Mouse (Mus musculus) 3T3-L1 (cell line): ENCODE results near the gene Rasgrp3.
"Not testable (repeated sequence)": the region's sequence is repeated elsewhere in the genome, so short reads cannot be mapped to it uniquely, and the experiment has no call there.

Source experiments
- DNase-seq: peaks from one replicate; pipeline ENCODE4 v3.0.0-alpha.2; 2015; ENCODE audit warnings: low read depth, low spot score

Rasgrp3 gene

DNA sequence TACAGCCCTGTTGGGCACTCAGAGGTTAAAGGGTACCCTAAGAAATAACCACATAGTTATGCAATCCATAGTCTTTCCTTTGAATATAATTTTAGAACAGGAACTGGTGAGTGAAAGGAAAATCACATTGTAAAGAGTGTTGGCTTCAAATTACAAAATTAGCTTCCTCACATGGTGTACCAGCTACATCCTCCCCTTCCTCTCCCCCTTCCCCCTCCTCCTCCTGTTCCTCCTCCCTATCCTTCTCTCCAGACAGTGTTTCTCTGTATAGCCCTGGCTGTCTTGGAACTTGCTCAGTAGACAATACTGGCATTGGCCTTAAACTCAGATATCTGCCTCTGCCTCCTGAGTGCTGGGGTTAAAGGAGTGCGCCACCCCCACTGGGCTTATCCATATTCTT lies 26.1 kb downstream of the Rasgrp3 start:
- DNase-seq: no peak

DNA sequence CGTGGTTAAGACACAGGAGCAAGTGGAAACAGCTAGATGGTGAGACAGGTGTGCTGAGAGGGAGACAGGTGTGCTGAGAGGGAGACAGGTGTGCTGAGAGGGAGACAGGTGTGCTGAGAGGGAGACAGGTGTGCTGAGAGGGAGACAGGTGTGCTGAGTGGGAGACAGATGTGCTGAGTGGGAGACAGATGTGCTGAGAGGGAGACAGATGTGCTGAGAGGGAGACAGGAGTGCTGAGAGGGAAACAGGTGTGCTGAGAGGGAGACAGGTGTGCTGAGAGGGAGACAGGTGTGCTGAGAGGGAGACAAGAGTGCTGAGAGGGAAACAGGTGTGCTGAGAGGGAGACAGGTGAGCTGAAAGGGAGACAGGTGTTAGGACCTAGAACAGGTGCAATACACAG lies 27.5 kb downstream of the Rasgrp3 start:
- DNase-seq: not testable (repeated sequence)

DNA sequence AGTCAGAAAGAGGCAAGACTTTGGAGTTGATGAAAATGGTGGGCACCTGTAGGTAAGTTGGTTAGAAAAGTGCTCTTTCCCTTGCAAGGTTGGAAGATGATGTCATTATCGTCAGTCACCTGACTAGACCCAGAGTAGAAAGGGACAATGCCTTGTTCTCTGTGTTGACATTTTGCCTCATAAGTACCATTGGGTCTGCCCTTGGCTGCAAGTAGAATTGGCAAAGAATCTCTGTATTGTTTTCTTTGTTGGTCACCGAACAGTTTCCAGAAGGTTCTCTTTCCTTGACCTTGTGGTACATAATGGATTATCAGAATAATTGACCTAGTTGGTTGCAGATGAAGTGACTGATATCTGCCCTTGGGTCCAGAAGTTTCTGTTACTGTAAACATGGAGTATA lies 27.9 kb downstream of the Rasgrp3 start:
- DNase-seq: no peak

DNA sequence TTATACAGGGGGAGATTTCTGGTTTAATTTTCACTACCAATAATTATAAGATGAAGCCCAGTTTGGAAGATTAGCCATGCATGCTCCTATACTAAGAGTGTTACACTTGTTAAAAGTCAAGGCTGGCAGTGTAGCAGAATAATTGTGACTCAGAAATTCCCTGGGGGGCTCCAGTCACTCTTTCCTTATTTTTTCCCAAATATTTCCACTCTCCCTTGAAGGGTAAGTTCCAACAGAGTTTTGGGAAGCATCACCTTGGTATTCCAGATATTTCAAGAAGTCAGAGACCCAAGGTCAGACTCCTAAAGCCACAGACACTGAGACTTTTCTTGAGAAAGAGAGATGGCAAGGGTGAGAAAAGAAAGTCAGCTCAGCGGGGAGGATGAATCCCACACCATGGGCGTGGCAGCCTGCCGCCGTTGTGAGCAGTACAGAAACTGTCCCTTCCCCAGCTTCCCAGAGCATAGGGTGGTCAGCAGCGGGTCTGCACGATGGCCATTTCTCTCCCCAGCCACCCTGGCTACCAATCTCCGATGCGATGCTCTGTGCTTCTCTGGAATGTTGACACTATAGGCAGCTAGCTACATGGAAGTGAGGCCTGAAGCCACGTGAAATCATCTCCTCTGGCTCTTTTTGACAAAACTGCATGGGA lies 28.8 kb downstream of the Rasgrp3 start:
- DNase-seq: peak; percentile 67

DNA sequence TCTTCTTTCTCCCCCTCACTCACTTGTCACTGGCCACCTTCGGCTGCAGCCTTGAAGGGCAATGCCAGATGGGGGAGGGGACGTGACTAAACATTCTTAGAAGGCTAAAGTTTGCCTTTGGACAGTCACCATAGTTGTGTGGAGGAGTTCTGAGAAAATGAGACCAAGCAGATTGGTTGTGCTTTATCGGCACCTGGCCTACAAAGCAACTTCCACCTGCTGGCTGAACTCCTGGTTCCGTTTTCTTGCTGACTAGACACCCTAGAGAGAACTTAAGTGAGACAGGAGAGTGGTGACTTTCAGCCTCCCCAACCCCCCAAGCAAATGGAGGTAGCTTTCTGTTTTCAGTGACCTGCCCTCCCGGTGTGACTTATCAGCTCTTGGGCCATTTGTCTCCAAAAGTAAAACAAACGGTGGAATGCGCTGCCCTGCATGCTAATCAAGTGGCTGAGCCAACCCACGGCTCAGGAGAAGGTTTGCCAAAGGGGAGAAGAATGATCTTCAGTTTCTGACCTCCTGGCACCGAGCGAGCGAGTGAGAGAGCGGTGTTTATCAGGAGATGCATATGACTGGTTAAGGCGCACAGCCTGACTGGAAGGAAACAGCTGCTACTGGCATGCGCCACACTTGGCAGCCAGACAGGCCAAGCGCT lies 29.4 kb downstream of the Rasgrp3 start:
- peak; percentile 71 for DNase-seq

DNA sequence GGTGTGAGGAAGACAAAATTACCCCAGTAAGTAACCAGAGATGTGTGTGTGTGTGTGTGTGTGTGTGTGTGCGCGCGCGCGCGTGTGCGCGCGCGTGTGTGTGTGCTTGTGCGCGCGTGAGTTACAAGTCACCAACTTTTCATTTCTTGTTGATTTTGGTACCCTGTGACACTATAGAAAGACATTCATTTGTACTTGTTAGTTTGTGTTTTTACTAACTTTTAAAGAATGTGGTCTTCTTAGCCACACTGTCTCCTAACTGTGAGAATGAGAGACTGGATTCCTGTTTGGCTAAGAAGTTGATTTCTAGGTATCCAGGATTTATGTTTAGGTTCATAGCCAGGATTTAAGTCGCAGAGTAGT lies 29.9 kb downstream of the Rasgrp3 start:
- DNase-seq: no peak

DNA sequence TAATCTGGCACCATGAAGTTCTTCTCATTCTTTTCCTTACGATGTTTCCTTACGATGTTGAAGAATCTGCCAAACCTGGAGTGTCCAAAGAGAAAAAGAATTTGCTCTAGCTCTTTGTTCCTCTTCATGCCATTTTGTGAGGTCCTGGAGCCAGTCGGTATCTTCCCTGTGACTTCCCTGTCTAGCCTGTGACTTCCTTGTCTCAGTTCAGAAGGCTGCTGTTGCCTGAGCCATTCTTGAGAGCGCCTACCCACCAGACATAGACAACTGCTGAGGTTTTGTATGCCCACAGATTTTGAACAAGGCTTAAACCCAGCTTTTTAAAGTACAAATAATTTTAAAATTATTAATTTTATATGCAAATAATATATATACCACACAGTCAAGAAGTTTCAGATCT lies 31.3 kb downstream of the Rasgrp3 start:
- no peak for DNase-seq

DNA sequence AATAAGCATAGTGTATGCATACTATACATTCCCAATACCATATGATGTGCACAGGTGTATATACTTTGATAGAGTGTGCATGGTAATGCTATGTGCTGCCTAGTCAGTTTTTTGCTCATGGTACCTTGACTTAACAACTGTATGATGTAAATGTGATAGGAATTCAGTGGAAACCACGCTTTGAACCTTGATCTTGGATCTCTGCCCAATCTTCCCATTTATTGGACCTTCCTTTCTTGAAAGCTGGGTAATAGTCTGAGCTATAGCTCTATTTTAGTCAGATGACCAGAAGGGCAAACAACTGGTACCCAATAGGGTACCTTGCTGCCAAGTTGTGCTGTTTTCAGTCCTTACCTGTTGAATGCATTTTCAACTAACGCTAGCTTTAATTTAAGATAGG lies 31.8 kb downstream of the Rasgrp3 start:
- DNase-seq: peak; percentile 68

DNA sequence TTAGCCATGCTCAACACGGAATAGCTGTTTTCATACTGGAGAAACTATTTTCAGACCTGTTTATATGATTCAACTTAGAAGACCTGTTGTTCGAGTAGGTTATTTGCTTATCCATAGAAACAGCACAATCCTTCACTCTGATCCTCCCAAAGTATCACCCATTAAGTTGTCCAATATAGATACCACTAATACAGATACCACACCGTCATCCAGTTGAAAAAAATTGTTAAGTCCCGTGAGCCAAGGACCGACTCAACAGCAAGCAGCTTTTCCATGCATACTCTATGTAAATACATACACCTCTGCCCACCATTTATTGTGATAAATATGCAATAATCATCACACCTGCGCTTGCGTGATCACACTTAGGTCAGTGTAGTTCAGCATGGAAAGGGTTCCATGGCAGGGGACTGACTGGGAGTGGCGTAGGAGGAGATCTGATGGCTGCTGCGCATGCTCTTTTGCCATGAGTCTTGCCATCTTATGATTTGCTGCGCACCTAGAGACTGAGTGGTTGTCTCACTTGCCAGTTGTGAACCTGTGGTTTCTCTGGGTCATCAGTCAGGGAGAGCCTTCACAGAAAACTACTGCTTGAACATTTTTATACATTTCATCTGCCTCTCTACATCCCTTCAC lies 32.9 kb downstream of the Rasgrp3 start:
- no peak for DNase-seq

DNA sequence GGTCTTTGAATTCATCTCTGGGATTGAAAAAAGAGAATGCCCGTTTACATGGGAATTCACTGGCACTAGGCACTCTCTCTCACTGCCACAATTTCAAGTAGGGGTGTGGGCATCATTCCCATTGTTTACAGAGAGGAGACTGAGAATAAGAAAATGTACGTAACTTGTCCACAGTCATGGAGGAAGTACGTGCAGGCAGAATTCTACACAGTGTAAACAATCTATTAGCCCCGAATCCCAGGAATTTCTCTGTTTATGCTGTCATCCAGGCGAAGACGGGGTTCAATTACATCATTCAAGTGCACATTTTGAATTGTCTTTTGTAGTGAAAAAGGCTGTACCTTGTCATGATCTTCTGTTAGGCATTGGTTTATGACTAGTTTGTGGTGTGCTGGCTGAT lies 34.6 kb downstream of the Rasgrp3 start:
- DNase-seq: no peak

DNA sequence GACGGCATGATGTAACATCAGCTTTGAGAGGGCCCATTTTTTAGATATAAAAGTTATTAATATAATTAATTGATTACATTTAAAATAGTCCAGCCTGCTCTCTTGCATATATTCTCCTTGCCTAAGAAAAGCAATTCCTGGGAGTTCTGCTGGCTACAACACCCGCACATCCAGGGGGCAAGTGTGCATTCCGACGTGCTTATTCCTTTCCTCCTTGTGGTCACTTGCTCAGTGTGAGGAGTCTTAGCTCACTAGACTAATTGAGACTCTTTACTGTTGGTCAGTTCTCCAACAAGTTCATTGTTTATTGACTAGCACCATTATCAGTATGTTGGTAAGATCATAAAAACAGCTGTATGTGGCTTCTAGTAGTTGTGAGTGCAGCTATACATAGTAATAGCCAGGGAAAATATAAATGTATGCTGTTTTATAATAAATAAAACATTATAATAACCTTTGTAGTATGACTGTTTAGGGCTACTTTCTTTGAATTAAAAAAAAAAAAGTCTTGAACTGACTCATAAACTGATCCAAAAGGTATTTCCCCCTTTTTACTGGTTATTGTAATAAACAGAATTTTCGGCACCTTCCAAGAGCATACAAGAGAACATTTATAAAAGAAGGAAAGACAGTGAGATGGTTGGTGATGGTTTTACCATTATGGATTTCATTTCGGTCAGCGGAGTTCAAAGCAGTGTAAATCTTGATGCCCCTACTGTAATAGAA lies 35.4 kb downstream of the Rasgrp3 start:
- peak; percentile 46 for DNase-seq

DNA sequence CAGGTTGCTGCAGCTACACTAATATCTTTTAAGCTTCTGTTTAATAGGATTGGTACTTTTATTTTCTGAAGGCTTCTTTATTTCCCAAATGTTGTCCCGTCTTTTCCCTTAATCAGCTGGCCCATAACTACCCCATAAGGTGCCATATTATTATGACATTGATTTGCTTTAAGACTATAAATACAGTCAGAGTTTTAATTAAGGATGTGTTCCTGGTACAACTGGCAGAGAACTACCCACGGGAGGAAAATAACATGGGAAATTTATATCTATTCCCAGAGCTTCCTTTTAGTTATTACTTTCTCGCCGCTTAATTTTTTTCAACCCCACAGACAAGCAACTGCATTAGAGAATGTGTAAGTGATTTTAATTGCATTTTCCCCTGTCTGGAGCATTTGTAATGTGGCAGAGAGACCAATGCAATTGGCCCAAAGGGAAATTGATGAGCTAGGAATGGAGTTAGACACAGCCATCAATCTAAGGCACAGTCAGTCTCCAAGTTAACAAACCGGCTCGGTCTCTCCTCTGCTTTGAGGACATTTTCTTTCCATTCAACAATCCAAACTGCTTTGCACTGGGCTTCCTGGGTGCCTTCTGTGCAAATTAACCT lies 36.1 kb downstream of the Rasgrp3 start:
- DNase-seq: no peak

DNA sequence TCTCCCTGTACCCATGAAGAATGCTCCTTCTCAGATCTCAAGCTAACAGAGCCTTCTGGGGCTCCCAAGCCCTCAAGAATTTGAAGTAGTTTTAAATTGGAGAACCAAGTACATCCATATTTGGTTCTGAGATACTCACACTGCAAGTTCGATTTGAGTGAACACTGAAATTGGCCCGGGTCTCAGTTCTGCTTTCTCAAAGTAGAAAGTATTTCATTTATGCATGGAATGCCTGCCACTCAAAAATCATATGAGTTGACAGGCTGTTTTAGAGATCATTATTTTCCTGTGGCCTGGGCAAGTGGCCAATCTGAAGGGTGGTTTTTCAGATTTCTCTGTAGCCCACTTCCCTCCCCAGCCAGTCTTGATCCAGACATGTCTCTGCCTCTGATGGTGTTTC lies 36.7 kb downstream of the Rasgrp3 start:
- DNase-seq: peak; percentile 43

DNA sequence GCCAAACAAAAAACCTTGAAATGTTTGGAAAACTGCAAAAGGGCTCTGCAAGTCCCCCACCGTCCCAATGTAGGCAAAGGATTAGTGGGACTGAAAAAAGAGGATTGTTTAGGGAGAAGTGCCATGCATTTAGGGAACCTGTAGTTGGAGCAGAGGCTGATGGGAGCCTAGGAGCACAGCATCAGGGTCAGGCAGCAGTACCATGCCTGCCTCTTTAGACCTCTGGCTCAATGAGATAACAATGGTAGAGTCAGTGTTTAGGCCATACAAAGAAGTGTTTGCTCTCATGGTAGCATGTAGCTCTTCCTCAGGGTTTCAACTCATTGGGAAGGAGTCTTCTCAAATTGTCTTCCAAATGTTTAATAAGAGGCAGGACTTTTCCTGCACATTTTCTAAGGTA lies 40.3 kb downstream of the Rasgrp3 start:
- DNase-seq: no peak

DNA sequence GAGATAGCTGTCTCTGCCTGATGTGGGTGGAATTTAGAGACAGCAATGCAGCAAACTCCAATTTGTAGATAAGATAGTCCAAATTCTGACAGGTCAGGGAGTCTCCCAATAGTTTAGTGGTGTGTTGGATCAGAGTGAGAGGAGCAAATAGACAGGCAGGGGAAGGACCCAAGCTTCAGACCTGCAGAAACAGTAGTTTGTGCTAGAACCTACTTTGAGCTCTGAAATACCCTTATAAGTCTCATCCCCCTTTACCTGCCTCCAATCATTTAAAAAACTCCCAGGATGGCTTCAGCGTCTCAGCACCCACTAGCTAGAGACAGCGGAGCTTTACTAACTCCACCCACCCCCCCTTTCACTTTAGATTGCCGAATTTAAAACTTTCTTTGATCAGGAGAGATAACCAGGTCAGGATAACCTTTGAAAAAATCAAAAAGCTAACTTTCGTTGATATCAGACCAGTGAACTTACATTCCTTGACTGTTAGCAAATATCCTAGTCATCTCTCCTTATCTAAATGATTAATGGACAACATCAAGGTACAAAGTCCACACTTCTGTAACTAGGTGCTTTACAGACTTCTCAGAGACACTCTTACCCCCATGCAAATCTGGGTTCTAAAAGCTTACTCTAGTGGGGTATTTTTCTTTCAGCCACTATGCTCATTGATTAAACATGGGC lies 41.2 kb downstream of the Rasgrp3 start:
- DNase-seq: no peak

DNA sequence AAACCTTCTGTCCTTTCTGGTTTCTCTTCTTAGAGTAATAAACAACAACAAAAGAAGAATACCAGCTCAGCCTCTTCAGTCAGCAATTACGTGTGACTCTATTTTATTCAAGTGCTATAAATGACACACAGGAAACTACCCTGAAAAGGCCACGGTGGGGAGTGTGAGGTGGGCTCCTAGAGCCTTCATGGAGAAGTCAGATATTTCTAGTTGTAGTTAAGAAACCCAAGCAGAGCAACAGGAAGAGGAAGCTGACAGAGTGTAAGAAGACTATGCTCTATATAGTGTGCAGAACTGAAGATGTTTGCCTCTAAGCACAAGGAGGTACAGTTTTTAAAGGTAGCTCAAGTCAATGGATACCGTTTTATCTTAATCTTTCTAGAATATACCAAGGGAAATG lies 42.0 kb downstream of the Rasgrp3 start:
- DNase-seq: no peak

DNA sequence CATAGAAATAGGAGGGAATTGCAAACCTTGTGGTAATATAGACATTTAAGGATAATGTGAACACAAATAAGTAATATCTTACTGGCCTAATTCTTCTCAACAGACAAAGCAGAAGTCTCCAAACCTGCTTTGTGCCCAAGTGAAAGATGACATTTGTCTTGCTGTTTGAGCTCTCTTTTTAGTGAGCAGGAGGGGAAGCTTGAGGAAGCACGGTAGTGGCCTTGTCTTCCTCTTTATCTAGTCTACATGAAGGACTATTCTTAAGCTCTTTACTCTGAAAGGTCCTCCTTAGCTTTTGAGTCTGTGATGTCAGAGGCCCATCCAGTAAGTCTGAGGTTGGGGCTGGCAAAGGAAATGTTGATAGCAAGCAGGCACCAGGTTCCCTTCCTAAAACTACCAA lies 43.1 kb downstream of the Rasgrp3 start:
- no peak for DNase-seq

DNA sequence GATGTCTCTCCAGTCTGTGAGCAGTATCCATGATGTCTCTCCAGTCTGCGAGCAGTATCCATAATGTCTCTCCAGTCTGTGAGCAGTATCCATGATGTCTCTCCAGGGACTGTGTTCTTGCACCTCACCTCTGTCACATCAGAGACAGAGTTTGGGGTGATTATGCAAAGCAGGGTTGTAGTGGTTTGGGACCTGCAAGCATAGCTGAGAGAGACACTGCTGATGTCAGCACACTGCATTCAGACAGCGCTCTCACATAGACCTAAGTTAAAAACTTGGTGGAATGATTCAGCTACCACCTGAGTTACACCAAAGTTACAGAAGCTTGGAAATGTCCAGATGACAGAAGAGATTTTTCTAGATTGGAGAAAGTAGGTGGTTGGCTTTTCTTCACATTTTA lies 44.0 kb downstream of the Rasgrp3 start:
- DNase-seq: no peak

DNA sequence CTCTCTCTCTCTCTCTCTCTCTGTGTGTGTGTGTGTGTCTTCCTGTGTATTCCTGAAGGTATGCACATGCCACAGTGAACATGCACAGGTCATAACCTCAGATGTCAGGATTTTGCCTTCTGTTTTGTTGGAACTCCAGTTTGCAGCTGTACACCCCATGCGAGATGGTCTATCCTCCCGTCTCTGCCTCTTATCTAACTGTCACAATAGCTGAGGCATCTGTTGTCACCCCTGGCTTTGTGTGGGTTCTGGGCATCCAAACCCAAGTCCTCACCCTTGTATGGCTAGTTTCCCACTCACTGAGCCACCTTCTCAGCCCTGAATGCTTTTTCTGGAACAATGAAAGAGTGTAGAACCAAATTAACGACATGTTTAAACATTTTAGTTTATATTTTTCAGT lies 44.7 kb downstream of the Rasgrp3 start:
- no peak for DNase-seq

DNA sequence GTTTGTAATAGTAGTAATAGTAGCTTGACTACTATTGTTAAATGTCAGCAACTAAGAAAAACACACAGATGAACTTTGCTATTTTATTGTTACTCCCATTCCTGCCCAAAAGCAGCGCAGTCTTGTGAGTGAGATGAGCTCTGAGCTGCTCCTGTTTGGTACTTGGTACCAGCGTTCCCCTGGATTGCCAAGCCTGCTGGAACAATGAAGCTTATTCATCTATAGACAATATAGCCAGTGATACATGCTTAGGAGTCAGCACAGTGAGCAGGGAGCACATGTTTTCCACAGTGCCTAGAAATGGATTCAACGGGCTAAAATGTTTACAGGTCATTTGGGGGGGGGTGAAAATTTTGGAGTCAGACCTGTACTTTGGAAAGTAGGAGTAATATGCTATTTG lies 50.5 kb downstream of the Rasgrp3 start:
- DNase-seq: no peak

DNA sequence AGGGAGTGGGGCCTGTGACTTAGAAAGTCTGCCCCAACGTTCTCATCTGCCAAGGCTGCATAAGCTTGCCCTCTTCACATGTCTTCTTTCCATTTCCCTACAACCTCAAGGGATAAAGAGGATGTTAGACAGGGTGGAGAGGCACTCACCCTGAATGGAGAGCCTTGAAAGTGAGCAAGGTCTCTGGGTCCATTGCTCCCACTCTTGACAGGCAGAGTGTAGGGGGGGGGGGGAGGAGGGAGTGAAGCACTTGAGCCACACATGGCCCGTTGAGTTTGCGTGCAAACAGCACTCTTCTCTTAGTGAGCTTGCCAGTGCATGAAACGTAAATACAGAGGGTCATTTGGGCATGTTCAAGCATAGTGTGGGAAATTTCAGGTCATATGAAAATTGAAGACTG lies 59.5 kb downstream of the Rasgrp3 start:
- DNase-seq: no peak

DNA sequence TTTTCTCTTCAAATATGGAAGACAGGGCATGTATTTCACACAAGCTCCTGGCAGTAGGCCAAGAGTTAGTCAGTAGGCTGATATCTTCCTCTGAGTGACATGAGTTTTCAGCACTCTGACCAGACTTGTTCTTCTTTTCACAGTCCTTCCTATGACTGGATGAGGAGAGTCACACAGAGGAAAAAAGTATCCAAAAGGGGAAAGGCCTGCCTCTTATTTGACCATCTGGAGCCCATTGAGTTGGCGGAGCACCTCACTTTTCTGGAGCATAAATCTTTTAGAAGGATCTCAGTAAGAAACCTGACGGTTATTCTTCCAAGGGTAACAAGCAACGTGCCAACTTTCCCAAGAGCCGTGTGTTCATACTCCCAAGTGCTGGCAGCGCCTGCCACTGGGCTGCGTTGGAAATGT lies 62.5 kb downstream of the Rasgrp3 start:
- peak; percentile 59 for DNase-seq
